Mouse (Mus musculus) cerebellum, adult 18-20 months (tissue): Measurements from ENCODE around the gene Cyp2c23.

Experiments used
- DNase-seq, 2 experiments: peaks; one replicate each; pipeline ENCODE4 v3.0.0; 2021

Cyp2c23 gene

GRCm38 (mm10) chr19:44023066-44023465 is 5.9 kb downstream of the Cyp2c23 start:
- DNase-seq, result no peak

GRCm38 (mm10) chr19:44021502-44021901 is 7.5 kb downstream of the Cyp2c23 start:
- no peak for DNase-seq

- no peak for DNase-seq
These were observed 9.3 kb downstream of the Cyp2c23 start for GRCm38 (mm10) chr19:44019739-44020138.

GRCm38 (mm10) chr19:44013862-44014261 is 15.1 kb downstream of the Cyp2c23 start:
- DNase-seq, result no peak

GRCm38 (mm10) chr19:44008784-44009183 is 20.2 kb downstream of the Cyp2c23 start:
- DNase-seq, result no peak

- DNase-seq, result no peak
These were observed 21.8 kb downstream of the Cyp2c23 start for GRCm38 (mm10) chr19:44007186-44007585.

- no peak for DNase-seq
These were observed 24.0 kb downstream of the Cyp2c23 start for GRCm38 (mm10) chr19:44005025-44005424.

- DNase-seq, result no peak
These were observed 24.7 kb downstream of the Cyp2c23 start for GRCm38 (mm10) chr19:44004261-44004660.

- DNase-seq, result no peak
These were observed 28.3 kb downstream of the Cyp2c23 start for GRCm38 (mm10) chr19:44000720-44001119.

- DNase-seq, result no peak
These were observed 28.9 kb downstream of the Cyp2c23 start for GRCm38 (mm10) chr19:44000061-44000460.

- no peak for DNase-seq
These were observed 30.0 kb downstream of the Cyp2c23 start for GRCm38 (mm10) chr19:43998802-43999527.

GRCm38 (mm10) chr19:43998101-43998500 is 30.9 kb downstream of the Cyp2c23 start:
- DNase-seq, result no peak

- no peak for DNase-seq
These were observed 33.6 kb downstream of the Cyp2c23 start for GRCm38 (mm10) chr19:43995427-43995826.

- no peak for DNase-seq
These were observed 36.5 kb downstream of the Cyp2c23 start for GRCm38 (mm10) chr19:43992464-43992863.

GRCm38 (mm10) chr19:43990362-43990761 is 38.6 kb downstream of the Cyp2c23 start:
- DNase-seq, result no peak

- DNase-seq, result no peak
These were observed 42.8 kb downstream of the Cyp2c23 start, which contains the start of gene Cpn1 for GRCm38 (mm10) chr19:43986069-43986794. Gene Cpn1, minus strand, starts transcription at chr19:43986556.

- no peak for DNase-seq
These were observed 47.0 kb downstream of the Cyp2c23 start for GRCm38 (mm10) chr19:43981992-43982391.

- no peak for DNase-seq
These were observed 48.3 kb downstream of the Cyp2c23 start for GRCm38 (mm10) chr19:43980711-43981110.

- no peak for DNase-seq
These were observed 51.2 kb downstream of the Cyp2c23 start for GRCm38 (mm10) chr19:43977799-43978198.

GRCm38 (mm10) chr19:43976661-43977060 is 52.3 kb downstream of the Cyp2c23 start:
- DNase-seq, result no peak

GRCm38 (mm10) chr19:43974221-43974620 is 54.8 kb downstream of the Cyp2c23 start:
- DNase-seq, result no peak

GRCm38 (mm10) chr19:43973711-43974110 is 55.3 kb downstream of the Cyp2c23 start:
- DNase-seq, result no peak

GRCm38 (mm10) chr19:43972129-43972528 is 56.9 kb downstream of the Cyp2c23 start:
- no peak for DNase-seq

- DNase-seq, result no peak
These were observed 60.5 kb downstream of the Cyp2c23 start for GRCm38 (mm10) chr19:43968436-43969026.
